Mouse (Mus musculus): Measurements from ENCODE around the gene Olfr1419. TPM values are rescaled to one million over a fixed set of nuclear protein-coding genes. Genes with fewer than 3 reads are reported as not detected.
A peak's percentile ranks its signal among the peaks of the same experiment; 100 is the strongest.

Olfr1419 gene
- polyA plus RNA-seq, 1 experiment from 2014 or later = not detected

- Histone ChIP-seq H3K9ac (no peak overlapping the region), H3K4me2 (no peak overlapping the region), H3K27ac (replicated peaks) (no peak overlapping the region), H3K4me1 (peaks cover 5% of the 10 kb centered on the region; the same call in 1 of the 2 replicates), H3K36me3 (no peaks in the 10 kb centered on the region), H3K27me3 (replicated peaks) (no peaks in the 10 kb centered on the region), H3K9me3 (0 out of 2 replicates have a peak, but pooled peaks cover 4% of the 10 kb centered on the region), H3K4me3 (no peak overlapping the region)
- ATAC-seq (ENCODE audit: extremely low read depth, insufficient number of reproducible peaks, low FRiP score, low TSS enrichment) = no peak
- 67% methylated on average over 6 of the region's 6 CpGs for WGBS
These were observed 18.4 kb downstream of the Olfr1419 start for GRCm38 (mm10) chr19:11856506-11856905.

- H3K27me3 ChIP-seq (replicated peaks) = no peaks in the 10 kb centered on the region
- peaks cover 5% of the 10 kb centered on the region; the same call in 1 of the 2 replicates for H3K4me1 ChIP-seq
- no peaks in the 10 kb centered on the region for H3K36me3 ChIP-seq
- no peak for ATAC-seq (ENCODE audit: extremely low read depth, insufficient number of reproducible peaks, low FRiP score, low TSS enrichment)
- H3K27ac ChIP-seq (replicated peaks) = no peak overlapping the region
- WGBS = 73% methylated on average over 2 of the region's 2 CpGs
- no peak overlapping the region for H3K9ac ChIP-seq
- H3K4me3 ChIP-seq = no peak overlapping the region
- no peak overlapping the region for H3K4me2 ChIP-seq
- 0 out of 2 replicates have a peak, but pooled peaks cover 4% of the 10 kb centered on the region for H3K9me3 ChIP-seq
These were observed 20.1 kb downstream of the Olfr1419 start for GRCm38 (mm10) chr19:11854821-11855220.

GRCm38 (mm10) chr19:11852652-11853051, 22.3 kb downstream of the Olfr1419 start:
- 22% methylated on average over 4 of the region's 4 CpGs for WGBS
- ATAC-seq (ENCODE audit: extremely low read depth, insufficient number of reproducible peaks, low FRiP score, low TSS enrichment) = no peak

GRCm38 (mm10) chr19:11846333-11846732, 28.6 kb downstream of the Olfr1419 start:
- H3K36me3 ChIP-seq = no peaks in the 10 kb centered on the region
- H3K27me3 ChIP-seq (replicated peaks) = no peaks in the 10 kb centered on the region
- ATAC-seq (ENCODE audit: extremely low read depth, insufficient number of reproducible peaks, low FRiP score, low TSS enrichment) = no peak
- no peak overlapping the region for H3K27ac ChIP-seq (replicated peaks)
- 64% methylated on average over 4 of the region's 4 CpGs for WGBS
- H3K4me2 ChIP-seq = no peak overlapping the region
- H3K4me3 ChIP-seq = no peak overlapping the region
- no peak overlapping the region for H3K9ac ChIP-seq
- H3K9me3 ChIP-seq = no peaks in the 10 kb centered on the region
- no peaks in the 10 kb centered on the region for H3K4me1 ChIP-seq

More at GRCm38 (mm10) chr19:11852652-11853051, 22.3 kb downstream of the Olfr1419 start:
- Histone ChIP-seq H3K9ac (no peak overlapping the region), H3K4me2 (no peak overlapping the region), H3K36me3 (no peaks in the 10 kb centered on the region), H3K4me3 (no peak overlapping the region), H3K4me1 (peaks cover 5% of the 10 kb centered on the region; the same call in 1 of the 2 replicates), H3K27ac (replicated peaks) (no peak overlapping the region), H3K9me3 (0 out of 2 replicates have a peak, but pooled peaks cover 4% of the 10 kb centered on the region), H3K27me3 (replicated peaks) (no peaks in the 10 kb centered on the region)

- Histone ChIP-seq H3K4me3 (no peak within 1 kb of the TSS), H3K9ac (no peak within 1 kb of the TSS), H3K27me3 (replicated peaks) (no peaks in the 10 kb centered on the region), H3K36me3 (no peaks in the 10 kb centered on the region), H3K27ac (replicated peaks) (no peak within 1 kb of the TSS), H3K9me3 (no peaks in the 10 kb centered on the region), H3K4me2 (no peak within 1 kb of the TSS), H3K4me1 (no peaks in the 10 kb centered on the region)
- no peak for ATAC-seq (ENCODE audit: extremely low read depth, insufficient number of reproducible peaks, low FRiP score, low TSS enrichment)
- WGBS = 76% methylated on average over 4 of the region's 4 CpGs
These were observed 35.8 kb downstream of the Olfr1419 start, which contains the start of gene Olfr1417 for GRCm38 (mm10) chr19:11839119-11839518. Olfr1417 (minus strand) TSS chr19:11839219.

GRCm38 (mm10) chr19:11823346-11824065, 51.4 kb downstream of the Olfr1419 start:
- no peak for ATAC-seq (ENCODE audit: extremely low read depth, insufficient number of reproducible peaks, low FRiP score, low TSS enrichment)
- no peak overlapping the region for H3K27ac ChIP-seq (replicated peaks)
- no peaks in the 10 kb centered on the region for H3K9me3 ChIP-seq
- no peak overlapping the region for H3K4me2 ChIP-seq
- no peak overlapping the region for H3K9ac ChIP-seq
- WGBS = 38% methylated on average over 4 of the region's 4 CpGs
- H3K27me3 ChIP-seq (replicated peaks) = no peaks in the 10 kb centered on the region; the same call in 1 of the 2 replicates
- H3K4me3 ChIP-seq = no peak overlapping the region
- peaks cover 14% of the 10 kb centered on the region for H3K4me1 ChIP-seq
- no peaks in the 10 kb centered on the region for H3K36me3 ChIP-seq

- Histone ChIP-seq H3K4me1 (peaks cover 29% of the 10 kb centered on the region), H3K9ac (peak overlapping the region; percentile 88), H3K4me2 (peak overlapping the region; percentile 98), H3K9me3 (no peaks in the 10 kb centered on the region), H3K36me3 (no peaks in the 10 kb centered on the region), H3K27ac (replicated peaks) (no peak overlapping the region), H3K27me3 (replicated peaks) (peaks cover 13% of the 10 kb centered on the region), H3K4me3 (peak overlapping the region; percentile 78)
- no peak for ATAC-seq (ENCODE audit: extremely low read depth, insufficient number of reproducible peaks, low FRiP score, low TSS enrichment)
- WGBS = 29% methylated on average over 6 of the region's 6 CpGs
These were observed 54.7 kb downstream of the Olfr1419 start for GRCm38 (mm10) chr19:11820211-11820610.

GRCm38 (mm10) chr19:11819800-11820199, 55.1 kb downstream of the Olfr1419 start:
- peak overlapping the region; percentile 88 for H3K9ac ChIP-seq
- no peaks in the 10 kb centered on the region for H3K36me3 ChIP-seq

GRCm38 (mm10) chr19:11819143-11819700, 55.7 kb downstream of the Olfr1419 start, which contains the start of gene Stx3:
Stx3 (minus strand) TSS chr19:11819403.
- no peak within 1 kb of the TSS for H3K27ac ChIP-seq (replicated peaks)

More at GRCm38 (mm10) chr19:11819800-11820199, 55.1 kb downstream of the Olfr1419 start:
- Histone ChIP-seq H3K9me3 (no peaks in the 10 kb centered on the region), H3K4me3 (peak overlapping the region; percentile 78), H3K4me2 (peak overlapping the region; percentile 98), H3K4me1 (peaks cover 29% of the 10 kb centered on the region), H3K27ac (replicated peaks) (no peak overlapping the region), H3K27me3 (replicated peaks) (peaks cover 13% of the 10 kb centered on the region)
- under 1% methylated on average over 15 of the region's 15 CpGs for WGBS
- ATAC-seq (ENCODE audit: extremely low read depth, insufficient number of reproducible peaks, low FRiP score, low TSS enrichment) = no peak

More at GRCm38 (mm10) chr19:11819143-11819700, 55.7 kb downstream of the Olfr1419 start, which contains the start of gene Stx3:
- Histone ChIP-seq H3K36me3 (no peaks in the 10 kb centered on the region), H3K4me2 (peak within 1 kb of the TSS; percentile 98), H3K27me3 (replicated peaks) (peaks cover 13% of the 10 kb centered on the region), H3K4me1 (peaks cover 29% of the 10 kb centered on the region), H3K9ac (peak within 1 kb of the TSS; percentile 88), H3K9me3 (no peaks in the 10 kb centered on the region), H3K4me3 (peak within 1 kb of the TSS; percentile 78)
- under 1% methylated on average over 20 of the region's 20 CpGs for WGBS
- no peak for ATAC-seq (ENCODE audit: extremely low read depth, insufficient number of reproducible peaks, low FRiP score, low TSS enrichment)
